Mouse (Mus musculus) heart, postnatal 0 days (tissue): ENCODE measurements at regions not wholly inside any gene's neighbourhood (a gene's known extent, or its start where the extent isn't known, plus 50 kb on each side); places are given as distances from the start of the nearest gene placed in this dataset.

ENCODE experiments used
- CTCF ChIP-seq: IDR thresholded peaks from 2 replicates; pipeline ENCODE4 v1.5.1; 2016; ENCODE audit warnings: antibody characterized with exemption, control low read depth, low read depth
- EP300 ChIP-seq: IDR thresholded peaks from 2 replicates; pipeline ENCODE4 v1.6.1; 2016; ENCODE audit warnings: antibody characterized with exemption, low read depth

- TF ChIP-seq CTCF: no peak; the same call in 1 of the 2 replicates
- TF ChIP-seq EP300: no peak
Measured at GRCm38 (mm10) chr12:97973909-97974510, 285.2 kb downstream of the Galc start.
